Mouse (Mus musculus): ENCODE measurements at regions not wholly inside any gene's neighbourhood (a gene's known extent, or its start where the extent isn't known, plus 50 kb on each side); places are given as distances from the start of the nearest gene placed in this dataset.

DNA sequence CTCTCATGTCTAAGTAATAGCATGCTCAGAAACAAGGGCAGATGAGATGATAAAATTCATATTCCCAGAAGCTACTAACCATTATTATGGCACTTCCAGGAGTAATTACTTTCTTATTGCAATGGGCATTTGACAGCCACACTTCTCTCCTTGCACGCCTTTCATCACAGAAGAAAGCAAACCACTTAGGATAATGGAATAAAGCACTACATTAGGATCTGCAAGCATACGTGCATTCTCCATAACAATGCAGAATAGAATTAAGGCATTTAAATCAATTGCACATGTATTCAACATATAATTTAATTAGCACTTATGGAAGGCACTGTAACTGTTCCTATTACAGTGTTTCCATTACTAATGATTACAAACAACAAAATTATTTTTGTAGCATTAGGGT, 205.1 kb upstream of the Fshr start:
- Histone ChIP-seq H3K4me1 (ENCODE audit: control insufficient read depth, insufficient read depth, low read length) (no peaks in the 10 kb centered on the region), H3K36me3 (replicated peaks; ENCODE audit: control insufficient read depth, insufficient read depth, low read depth, low read length) (no peaks in the 10 kb centered on the region), H3K4me3 (ENCODE audit: low read depth, low read length) (no peak overlapping the region), H3K4me2 (ENCODE audit: low read depth, low read length) (no peak overlapping the region), H3K27me3 (ENCODE audit: control insufficient read depth, insufficient read depth, low read length) (no peaks in the 10 kb centered on the region), H3K9ac (replicated peaks; ENCODE audit: low read length) (no peak overlapping the region), H3K27ac (replicated peaks; ENCODE audit: low read depth, low read length) (no peak overlapping the region), H3K9me3 (replicated peaks; ENCODE audit: control insufficient read depth, low read length) (no peaks in the 10 kb centered on the region)
- WGBS: 81% methylated on average over 2 of the region's 2 CpGs
- ATAC-seq (replicated peaks; ENCODE audit: insufficient number of reproducible peaks, low FRiP score, low TSS enrichment, low read depth) (no peak), DNase-seq (ENCODE audit: low spot score) (no peak)

DNA sequence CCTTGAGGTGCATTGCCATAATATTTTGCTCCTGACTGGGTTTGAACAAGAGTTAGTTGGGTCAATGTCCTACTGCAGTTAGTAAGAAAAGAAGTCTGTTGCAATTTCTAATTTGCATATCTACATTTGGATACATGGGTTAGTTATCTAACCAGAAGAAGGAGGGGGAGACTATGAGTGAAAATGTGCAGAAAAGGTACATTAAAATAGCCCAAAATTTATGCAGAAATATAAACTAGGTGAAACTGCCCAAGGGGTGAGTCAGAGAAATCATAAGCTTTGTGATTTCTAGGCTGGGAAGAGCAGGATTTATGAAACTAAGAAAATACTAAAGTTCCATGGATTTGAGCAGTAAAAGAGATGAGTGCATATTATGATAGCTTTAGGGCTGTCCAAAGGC, 156.8 kb upstream of the Fshr start:
- no peaks in the 10 kb centered on the region for H3K36me3 ChIP-seq (replicated peaks; ENCODE audit: control insufficient read depth, insufficient read depth, low read depth, low read length)
- H3K4me1 ChIP-seq (ENCODE audit: control insufficient read depth, insufficient read depth, low read length): no peaks in the 10 kb centered on the region
- no peak overlapping the region for H3K27ac ChIP-seq (replicated peaks; ENCODE audit: low read depth, low read length)
- H3K4me3 ChIP-seq (ENCODE audit: low read depth, low read length): no peak overlapping the region
- no peak overlapping the region for H3K9ac ChIP-seq (replicated peaks; ENCODE audit: low read length)
- H3K9me3 ChIP-seq (replicated peaks; ENCODE audit: control insufficient read depth, low read length): no peaks in the 10 kb centered on the region
- DNase-seq (ENCODE audit: low spot score): no peak
- no peak overlapping the region for H3K4me2 ChIP-seq (ENCODE audit: low read depth, low read length)
- ATAC-seq (replicated peaks; ENCODE audit: insufficient number of reproducible peaks, low FRiP score, low TSS enrichment, low read depth): no peak
- H3K27me3 ChIP-seq (ENCODE audit: control insufficient read depth, insufficient read depth, low read length): no peaks in the 10 kb centered on the region

DNA sequence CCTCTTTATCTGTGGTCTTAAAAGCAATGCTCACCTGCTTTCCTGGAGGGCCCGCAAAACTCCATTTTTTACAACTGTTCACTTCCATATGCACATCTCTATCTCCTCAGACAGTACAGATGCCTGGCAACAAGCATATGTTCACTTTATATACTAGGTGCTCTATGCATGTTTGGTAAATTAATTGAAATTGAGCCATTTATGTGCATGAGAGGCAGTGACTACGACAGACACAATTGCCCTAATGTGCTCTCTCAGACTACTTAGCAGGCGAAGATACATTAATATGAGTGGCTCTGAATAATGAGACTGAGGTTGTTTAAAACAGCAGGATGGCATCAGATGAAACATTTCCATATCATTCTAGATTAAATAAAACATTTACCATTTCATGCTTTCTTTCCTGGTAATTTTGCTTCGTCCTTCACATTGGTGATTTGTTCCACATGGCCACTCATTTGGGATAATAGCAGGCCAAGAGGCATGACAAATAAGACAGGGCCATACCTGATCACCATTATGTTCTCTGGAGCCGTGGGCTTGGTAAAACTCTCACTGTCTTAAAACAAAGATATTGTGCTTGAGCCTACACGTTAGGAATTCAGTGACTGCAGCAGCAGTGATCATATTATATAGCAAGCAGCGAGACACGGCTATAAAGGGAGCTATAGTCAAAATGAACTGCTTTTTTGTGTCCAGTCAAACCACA, 140.2 kb upstream of the Fshr start:
- no peak for ATAC-seq (replicated peaks; ENCODE audit: insufficient number of reproducible peaks, low FRiP score, low TSS enrichment, low read depth)
- H3K27ac ChIP-seq (replicated peaks; ENCODE audit: low read depth, low read length): no peak overlapping the region
- WGBS: 76% methylated on average over 8 of the region's 8 CpGs
- H3K4me2 ChIP-seq (ENCODE audit: low read depth, low read length): no peak overlapping the region
- no peaks in the 10 kb centered on the region for H3K4me1 ChIP-seq (ENCODE audit: control insufficient read depth, insufficient read depth, low read length)
- no peak overlapping the region for H3K9ac ChIP-seq (replicated peaks; ENCODE audit: low read length)
- H3K4me3 ChIP-seq (ENCODE audit: low read depth, low read length): no peak overlapping the region
- H3K36me3 ChIP-seq (replicated peaks; ENCODE audit: control insufficient read depth, insufficient read depth, low read depth, low read length): no peaks in the 10 kb centered on the region
- no peaks in the 10 kb centered on the region for H3K9me3 ChIP-seq (replicated peaks; ENCODE audit: control insufficient read depth, low read length)
- DNase-seq (ENCODE audit: low spot score): no peak
- H3K27me3 ChIP-seq (ENCODE audit: control insufficient read depth, insufficient read depth, low read length): no peaks in the 10 kb centered on the region

DNA sequence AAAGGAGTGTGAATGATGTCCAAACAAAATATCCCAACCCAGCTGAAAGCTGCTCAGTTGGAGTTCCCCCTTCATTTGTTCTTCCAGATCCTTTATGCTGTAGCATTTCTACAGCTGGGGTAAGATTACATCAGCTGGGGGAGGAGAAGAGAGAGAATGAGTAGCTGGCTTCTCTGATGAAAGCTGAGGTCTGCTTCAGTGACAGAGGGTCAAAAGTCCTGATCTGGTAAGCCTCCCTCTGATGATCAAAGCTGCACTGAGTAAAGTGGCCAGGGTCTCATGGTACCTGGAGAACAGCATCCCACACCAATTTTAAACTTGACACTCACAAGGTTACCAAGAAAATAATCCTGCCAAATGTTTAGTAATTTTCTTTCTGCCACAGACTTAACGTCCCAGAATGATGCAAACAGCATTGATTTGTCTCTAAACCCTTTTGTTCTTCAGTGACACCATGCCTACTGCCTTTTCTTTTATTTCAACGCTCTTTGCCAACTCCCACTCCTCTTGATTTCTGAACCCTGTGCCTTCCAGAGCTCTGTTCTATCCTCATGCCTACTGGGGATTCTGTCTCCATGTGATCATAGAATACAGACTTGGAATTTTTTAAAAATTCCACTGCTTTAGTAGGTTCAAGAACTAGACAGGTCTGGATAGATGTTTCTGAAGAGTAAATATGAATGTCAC, 119.3 kb upstream of the Fshr start:
- no peaks in the 10 kb centered on the region for H3K4me1 ChIP-seq (ENCODE audit: control insufficient read depth, insufficient read depth, low read length)

DNA sequence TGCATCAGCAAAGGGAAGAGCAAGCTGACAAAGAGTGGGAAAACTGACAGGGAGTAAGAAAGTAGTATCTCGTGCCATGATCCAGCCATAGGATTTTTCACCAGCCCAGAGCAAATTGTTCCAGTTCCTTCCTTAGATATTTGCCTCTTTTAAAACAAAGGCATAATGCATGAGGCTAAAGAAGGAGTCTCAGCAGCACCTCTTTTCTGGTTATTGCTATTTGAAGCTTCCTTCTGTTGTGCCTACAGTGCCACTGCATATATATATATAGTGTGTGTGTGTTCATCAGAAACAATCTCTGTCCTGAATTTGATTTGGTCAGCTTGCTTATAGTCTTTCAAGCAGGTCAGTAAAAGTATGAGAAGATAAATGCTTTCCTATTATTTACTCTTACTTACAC, 117.9 kb upstream of the Fshr start:
- H3K4me3 ChIP-seq (ENCODE audit: low read depth, low read length): no peak overlapping the region

More for the DNA sequence above, 119.3 kb upstream of the Fshr start:
- H3K27me3 ChIP-seq (ENCODE audit: control insufficient read depth, insufficient read depth, low read length): no peaks in the 10 kb centered on the region
- H3K9me3 ChIP-seq (replicated peaks; ENCODE audit: control insufficient read depth, low read length): no peaks in the 10 kb centered on the region
- no peak overlapping the region for H3K4me2 ChIP-seq (ENCODE audit: low read depth, low read length)
- H3K9ac ChIP-seq (replicated peaks; ENCODE audit: low read length): no peak overlapping the region
- no peak overlapping the region for H3K4me3 ChIP-seq (ENCODE audit: low read depth, low read length)
- ATAC-seq (replicated peaks; ENCODE audit: insufficient number of reproducible peaks, low FRiP score, low TSS enrichment, low read depth) (no peak), DNase-seq (ENCODE audit: low spot score) (no peak)
- no peak overlapping the region for H3K27ac ChIP-seq (replicated peaks; ENCODE audit: low read depth, low read length)
- 68% methylated on average over 2 of the region's 2 CpGs for WGBS
- no peaks in the 10 kb centered on the region for H3K36me3 ChIP-seq (replicated peaks; ENCODE audit: control insufficient read depth, insufficient read depth, low read depth, low read length)

DNA sequence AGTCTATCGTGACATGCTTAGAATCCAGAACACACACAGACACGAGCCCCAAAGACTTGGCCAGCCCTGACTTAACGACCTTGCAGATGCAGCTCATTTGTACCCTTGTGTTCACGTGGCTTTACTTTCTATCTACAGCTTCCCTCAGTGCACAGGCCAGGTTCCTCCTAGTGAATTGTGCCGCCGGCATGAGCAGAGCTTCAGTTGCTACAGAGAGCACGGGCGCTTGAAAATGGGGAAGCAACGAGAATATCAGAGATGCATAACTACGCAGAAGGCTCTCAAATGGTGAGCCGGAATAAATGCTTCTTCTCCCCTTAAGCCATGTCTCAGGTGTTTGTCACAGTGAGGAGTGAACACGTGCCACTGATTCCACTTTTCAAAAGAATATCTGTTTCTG, 110.7 kb upstream of the Fshr start:
- 90% methylated on average over 12 of the region's 12 CpGs for WGBS
- no peak for ATAC-seq (replicated peaks; ENCODE audit: insufficient number of reproducible peaks, low FRiP score, low TSS enrichment, low read depth)
- Histone ChIP-seq H3K4me3 (ENCODE audit: low read depth, low read length) (no peak overlapping the region), H3K9ac (replicated peaks; ENCODE audit: low read length) (no peak overlapping the region), H3K27me3 (ENCODE audit: control insufficient read depth, insufficient read depth, low read length) (no peaks in the 10 kb centered on the region), H3K27ac (replicated peaks; ENCODE audit: low read depth, low read length) (no peak overlapping the region), H3K9me3 (replicated peaks; ENCODE audit: control insufficient read depth, low read length) (no peaks in the 10 kb centered on the region), H3K36me3 (replicated peaks; ENCODE audit: control insufficient read depth, insufficient read depth, low read depth, low read length) (no peaks in the 10 kb centered on the region), H3K4me1 (ENCODE audit: control insufficient read depth, insufficient read depth, low read length) (no peaks in the 10 kb centered on the region), H3K4me2 (ENCODE audit: low read depth, low read length) (no peak overlapping the region)
- no peak for DNase-seq (ENCODE audit: low spot score)

More for the DNA sequence above, 117.9 kb upstream of the Fshr start:
- no peak overlapping the region for H3K4me2 ChIP-seq (ENCODE audit: low read depth, low read length)
- 90% methylated on average over 1 of the region's 1 CpGs for WGBS
- ATAC-seq (replicated peaks; ENCODE audit: insufficient number of reproducible peaks, low FRiP score, low TSS enrichment, low read depth): no peak
- no peaks in the 10 kb centered on the region for H3K4me1 ChIP-seq (ENCODE audit: control insufficient read depth, insufficient read depth, low read length)
- H3K27ac ChIP-seq (replicated peaks; ENCODE audit: low read depth, low read length): no peak overlapping the region
- H3K27me3 ChIP-seq (ENCODE audit: control insufficient read depth, insufficient read depth, low read length): no peaks in the 10 kb centered on the region
- no peak overlapping the region for H3K9ac ChIP-seq (replicated peaks; ENCODE audit: low read length)
- no peaks in the 10 kb centered on the region for H3K36me3 ChIP-seq (replicated peaks; ENCODE audit: control insufficient read depth, insufficient read depth, low read depth, low read length)
- no peak for DNase-seq (ENCODE audit: low spot score)
- H3K9me3 ChIP-seq (replicated peaks; ENCODE audit: control insufficient read depth, low read length): no peaks in the 10 kb centered on the region

DNA sequence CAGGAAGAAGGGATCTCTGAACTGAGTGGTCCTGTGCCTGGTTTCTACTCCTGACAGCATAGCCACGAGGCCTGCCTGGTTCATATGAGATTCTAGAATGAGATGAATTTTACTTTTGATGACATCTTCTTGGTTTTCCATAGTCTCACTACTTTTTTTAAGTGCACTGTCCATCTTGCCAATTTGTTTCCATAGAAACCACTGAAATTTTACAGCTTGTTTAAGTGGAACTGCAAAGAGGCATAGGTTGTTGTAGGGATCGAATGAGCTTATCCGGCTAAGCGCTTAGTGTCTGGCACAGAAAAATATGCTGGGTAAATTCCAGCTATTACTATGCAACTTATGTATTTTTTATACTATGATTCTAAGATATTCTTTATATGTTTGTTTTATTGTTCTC, 100.8 kb upstream of the Fshr start:
- H3K27me3 ChIP-seq (ENCODE audit: control insufficient read depth, insufficient read depth, low read length): no peaks in the 10 kb centered on the region
- no peak for DNase-seq (ENCODE audit: low spot score)
- WGBS: 87% methylated on average over 4 of the region's 4 CpGs

DNA sequence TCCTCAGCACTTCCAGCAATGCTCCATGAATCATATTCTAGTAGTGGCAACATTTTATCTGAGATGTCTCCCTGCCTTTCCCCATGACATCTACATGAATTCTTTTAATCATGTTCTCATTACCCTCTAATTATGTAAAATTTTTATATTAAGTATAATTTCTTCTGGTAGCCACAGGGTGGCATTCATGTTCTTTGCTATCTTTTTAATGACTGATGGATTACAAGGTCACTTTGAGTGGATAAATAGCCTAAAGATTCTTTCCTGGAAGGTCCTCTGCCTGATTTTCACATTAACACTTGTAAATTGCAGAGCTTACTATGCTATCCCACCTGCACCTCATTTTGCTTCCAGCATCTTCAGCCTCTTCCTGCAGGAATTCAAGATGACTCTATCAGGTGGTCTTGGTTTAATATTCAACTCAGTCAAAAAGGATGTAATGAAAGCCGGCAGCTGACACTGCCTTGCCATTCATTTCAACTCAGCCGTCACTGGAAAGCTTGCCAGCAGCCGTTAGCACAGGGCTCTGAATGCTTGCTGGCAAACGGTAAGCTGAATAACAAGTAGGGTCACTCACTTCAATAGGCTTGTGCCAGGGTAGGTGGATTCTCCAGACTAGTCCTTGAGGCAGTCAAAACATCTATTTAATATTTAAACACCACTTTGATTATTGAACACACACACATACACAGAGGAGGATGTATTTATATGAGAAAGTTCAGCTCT, 97.0 kb upstream of the Fshr start:
- no peak for DNase-seq (ENCODE audit: low spot score)
- Histone ChIP-seq H3K27me3 (ENCODE audit: control insufficient read depth, insufficient read depth, low read length) (no peaks in the 10 kb centered on the region), H3K4me3 (ENCODE audit: low read depth, low read length) (no peak overlapping the region), H3K4me2 (ENCODE audit: low read depth, low read length) (no peak overlapping the region), H3K9me3 (replicated peaks; ENCODE audit: control insufficient read depth, low read length) (no peaks in the 10 kb centered on the region), H3K4me1 (ENCODE audit: control insufficient read depth, insufficient read depth, low read length) (no peaks in the 10 kb centered on the region), H3K27ac (replicated peaks; ENCODE audit: low read depth, low read length) (no peak overlapping the region), H3K9ac (replicated peaks; ENCODE audit: low read length) (no peak overlapping the region), H3K36me3 (replicated peaks; ENCODE audit: control insufficient read depth, insufficient read depth, low read depth, low read length) (no peaks in the 10 kb centered on the region)
- WGBS: 59% methylated on average over 4 of the region's 4 CpGs
- no peak for ATAC-seq (replicated peaks; ENCODE audit: insufficient number of reproducible peaks, low FRiP score, low TSS enrichment, low read depth)

More for the DNA sequence above, 100.8 kb upstream of the Fshr start:
- ATAC-seq (replicated peaks; ENCODE audit: insufficient number of reproducible peaks, low FRiP score, low TSS enrichment, low read depth): no peak
- Histone ChIP-seq H3K4me2 (ENCODE audit: low read depth, low read length) (no peak overlapping the region), H3K4me1 (ENCODE audit: control insufficient read depth, insufficient read depth, low read length) (no peaks in the 10 kb centered on the region), H3K9ac (replicated peaks; ENCODE audit: low read length) (no peak overlapping the region), H3K4me3 (ENCODE audit: low read depth, low read length) (no peak overlapping the region), H3K9me3 (replicated peaks; ENCODE audit: control insufficient read depth, low read length) (no peaks in the 10 kb centered on the region), H3K36me3 (replicated peaks; ENCODE audit: control insufficient read depth, insufficient read depth, low read depth, low read length) (no peaks in the 10 kb centered on the region), H3K27ac (replicated peaks; ENCODE audit: low read depth, low read length) (no peak overlapping the region)
